Mouse (Mus musculus): ENCODE data around the gene Cfap57. TPM values are rescaled to one million over a fixed set of nuclear protein-coding genes. Genes with fewer than 3 reads are reported as not detected.

Cfap57 gene
- total RNA-seq, 2 experiments from 2014 or later: 0.72 to 0.82 TPM

DNA sequence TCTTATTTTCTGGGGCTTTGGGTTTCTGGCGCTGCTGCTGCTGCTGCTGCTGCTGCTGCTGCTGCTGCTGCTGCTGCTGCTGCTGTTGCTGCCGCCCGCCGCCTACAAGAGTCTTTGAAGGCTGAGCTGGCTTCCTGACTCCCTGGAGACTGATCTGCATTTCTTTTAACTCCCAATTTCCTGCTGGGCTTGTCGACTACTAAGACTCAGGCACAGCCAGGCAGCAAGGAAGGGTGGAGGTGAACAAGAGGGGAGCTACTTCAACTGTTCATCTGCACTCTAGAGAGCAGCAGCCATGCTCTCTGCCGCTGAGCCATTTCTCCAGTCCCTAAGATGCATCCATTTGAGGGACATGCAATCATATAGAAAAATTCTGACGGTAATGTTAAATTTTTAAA lies 30.8 kb downstream of the Cfap57 start:
- Histone ChIP-seq H3K4me3 (no peak overlapping the region), H3K27ac (no peak overlapping the region)
- DNase-seq (ENCODE audit: extremely low spot score in 1 of 2, low spot score in 2 of 2): no peak
- intact Hi-C loops (cut with DNase I): no loop called here
- no peak for TF ChIP-seq CTCF (IDR thresholded peaks at IDR 0.05)

DNA sequence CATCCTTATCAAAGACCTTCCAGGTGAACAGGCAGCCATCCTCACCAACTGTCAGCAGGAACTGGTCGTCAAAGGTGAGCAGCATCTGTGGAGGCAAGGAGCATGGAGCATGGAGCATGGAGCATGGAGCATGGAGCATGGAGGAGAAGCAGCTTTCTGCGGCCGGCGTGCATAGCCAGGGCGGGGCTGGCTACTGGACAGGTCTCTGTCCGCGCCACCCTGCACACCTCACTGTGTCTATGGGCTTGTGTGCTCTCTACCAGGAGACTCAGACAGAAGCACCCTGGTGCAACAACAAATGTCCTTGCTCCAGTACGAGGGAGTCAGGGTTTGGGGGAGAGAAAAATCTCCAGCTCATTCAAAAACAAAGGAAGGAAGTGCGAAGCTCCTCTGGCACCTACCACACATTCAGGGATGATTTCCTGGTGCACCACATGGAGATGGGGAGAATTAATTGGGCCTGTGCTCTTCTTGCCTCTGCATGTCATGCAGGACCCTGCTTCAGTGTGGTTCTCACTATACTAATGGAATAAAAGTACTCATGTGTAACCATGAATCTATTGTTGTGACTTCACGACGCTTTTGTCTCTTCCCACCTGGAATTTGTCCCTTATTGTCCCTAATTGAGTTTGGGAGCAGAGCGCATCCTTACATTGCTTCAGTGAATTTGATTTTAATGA lies 31.4 kb downstream of the Cfap57 start:
- DNase-seq (ENCODE audit: extremely low spot score in 1 of 2, low spot score in 2 of 2): no peak
- H3K27ac ChIP-seq: no peak overlapping the region

DNA sequence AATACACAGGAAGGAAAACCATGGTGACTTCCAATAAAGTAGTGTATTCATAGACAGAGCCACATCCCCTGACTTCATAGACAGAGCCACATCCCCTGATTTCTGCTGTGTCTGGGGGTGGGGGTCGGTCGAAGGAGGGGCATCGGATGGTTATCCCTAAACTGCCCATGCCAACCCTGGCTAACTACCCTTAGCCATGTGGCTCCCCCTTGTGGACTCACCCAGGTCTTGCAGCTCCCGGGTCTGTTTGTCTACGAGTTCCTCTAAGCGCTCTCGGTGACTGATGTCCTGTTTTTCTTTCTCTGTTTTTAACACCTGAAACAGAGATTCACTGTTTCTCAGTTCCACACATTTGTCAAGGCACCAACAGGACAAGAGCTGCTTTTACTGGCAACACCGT lies 37.9 kb downstream of the Cfap57 start:
- Histone ChIP-seq H3K4me3 (no peak overlapping the region), H3K27ac (no peak overlapping the region)
- TF ChIP-seq CTCF (IDR thresholded peaks at IDR 0.05): peak; percentile 13; the same call in 1 of the 2 replicates
- no peak for DNase-seq (ENCODE audit: extremely low spot score in 1 of 2, low spot score in 2 of 2)
- intact Hi-C loops (cut with DNase I): no loop called here

More for the DNA sequence above, 31.4 kb downstream of the Cfap57 start:
- no peak overlapping the region for H3K4me3 ChIP-seq
- TF ChIP-seq CTCF (IDR thresholded peaks at IDR 0.05): no peak
- intact Hi-C loops (cut with DNase I): no loop called here

DNA sequence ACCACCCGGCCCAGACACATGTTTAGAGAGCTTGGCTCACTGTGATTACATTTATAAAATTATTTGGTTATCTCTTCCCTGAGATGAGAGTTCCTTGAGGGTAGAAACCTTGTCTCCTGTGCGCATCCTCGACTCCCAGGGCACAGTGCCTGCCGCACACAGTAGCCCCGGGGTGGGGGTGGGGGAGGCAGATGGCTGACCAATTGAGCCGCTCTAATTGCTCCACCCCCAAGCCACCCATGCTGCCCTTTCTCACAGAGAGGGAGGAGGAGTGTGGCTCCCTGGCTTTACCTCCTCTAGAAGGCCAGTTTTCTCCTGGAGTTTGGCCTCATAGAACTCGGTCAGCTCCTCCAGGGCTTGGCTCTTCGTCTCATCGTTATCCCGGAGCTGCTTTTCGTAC lies 39.1 kb downstream of the Cfap57 start:
- H3K27ac ChIP-seq: no peak overlapping the region
- no peak for DNase-seq (ENCODE audit: extremely low spot score in 1 of 2, low spot score in 2 of 2)
- TF ChIP-seq CTCF (IDR thresholded peaks at IDR 0.05): no peak
- H3K4me3 ChIP-seq: no peak overlapping the region
- intact Hi-C loops (cut with DNase I): no loop called here

DNA sequence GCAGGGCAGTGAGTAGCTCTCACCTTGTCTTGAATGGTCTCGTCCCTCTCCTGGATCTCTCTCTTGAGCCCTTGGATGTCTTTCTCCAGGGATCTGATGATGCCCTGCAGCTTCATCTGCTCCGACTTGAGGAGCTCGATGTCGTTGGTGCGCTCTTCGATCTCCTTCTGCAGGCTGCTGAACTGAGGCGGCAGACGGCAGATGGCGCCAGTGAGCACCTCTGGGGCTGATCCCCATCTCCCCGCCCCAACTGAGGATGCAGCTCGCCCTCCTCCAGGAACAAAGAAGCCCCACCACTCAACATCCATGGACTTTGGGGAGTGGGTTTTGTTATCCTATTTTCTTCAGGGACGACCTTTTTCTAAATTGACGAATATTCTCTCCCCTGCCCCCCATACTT lies 41.3 kb downstream of the Cfap57 start:
- peak; percentile 72 for TF ChIP-seq CTCF (IDR thresholded peaks at IDR 0.05)
- H3K27ac ChIP-seq: no peak overlapping the region
- H3K4me3 ChIP-seq: no peak overlapping the region
- peak; percentile 31 to 57 for DNase-seq (ENCODE audit: extremely low spot score in 1 of 2, low spot score in 2 of 2)
- intact Hi-C loops (cut with DNase I): loop anchor here (1.0 to 10.0 kb wide), 3 partner anchors 132 to 495 kb away; no protein-coding TSS in a partner anchor

DNA sequence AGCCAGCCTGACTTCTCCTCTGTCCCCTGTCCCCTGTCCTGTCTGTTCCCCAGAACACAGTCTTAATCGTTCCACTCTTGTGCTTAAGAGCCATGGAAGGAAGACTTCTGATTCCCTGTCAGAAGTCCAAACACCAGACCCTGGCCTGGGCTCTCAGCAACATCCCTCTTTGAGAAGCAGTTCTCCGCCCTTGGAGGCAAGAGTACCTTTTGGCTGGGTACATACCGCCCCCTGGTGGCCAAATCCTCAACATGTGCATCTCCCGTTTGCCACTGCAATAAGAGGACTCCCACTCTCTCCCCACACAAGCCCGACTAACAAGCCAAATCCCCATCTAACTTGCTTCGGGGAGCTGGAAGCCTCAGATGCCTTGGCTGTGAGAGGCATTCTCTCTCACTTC lies 44.5 kb downstream of the Cfap57 start:
- peak; percentile 86 to 94 for DNase-seq (ENCODE audit: extremely low spot score in 1 of 2, low spot score in 2 of 2)
- Histone ChIP-seq H3K27ac (no peak overlapping the region), H3K4me3 (no peak overlapping the region)
- peak; percentile 87 for TF ChIP-seq CTCF (IDR thresholded peaks at IDR 0.05)
- intact Hi-C loops (cut with DNase I): loop anchor here (5.0 to 10.0 kb wide), 2 partner anchors 129 to 491 kb away; no protein-coding TSS in a partner anchor

DNA sequence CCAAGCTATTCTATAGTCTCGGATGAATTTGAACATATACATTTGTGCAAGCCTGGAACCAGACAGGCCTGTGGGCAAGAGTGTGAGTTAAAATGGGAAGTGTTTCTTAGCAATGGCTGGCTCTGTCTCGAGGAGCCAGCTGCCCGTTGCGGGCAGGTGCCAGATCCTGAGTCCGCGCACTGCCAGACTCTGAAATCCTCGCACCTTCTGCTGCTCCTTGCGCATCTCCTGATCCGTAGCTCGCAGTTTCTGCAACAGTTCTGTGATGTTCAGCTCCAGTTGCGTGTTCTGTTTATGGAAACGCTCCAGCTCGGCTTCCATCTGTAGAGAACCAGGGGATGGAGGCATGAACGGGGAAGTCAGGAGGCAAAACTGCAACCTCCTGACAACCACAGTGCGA lies 49.1 kb downstream of the Cfap57 start:
- no peak overlapping the region for H3K27ac ChIP-seq
- no peak overlapping the region for H3K4me3 ChIP-seq
- peak; percentile 33 to 63 for DNase-seq (ENCODE audit: extremely low spot score in 1 of 2, low spot score in 2 of 2)
- no peak for TF ChIP-seq CTCF (IDR thresholded peaks at IDR 0.05)
- intact Hi-C loops (cut with DNase I): loop anchor here (10.0 kb wide), 1 partner anchor 487 kb away; no protein-coding TSS in a partner anchor

DNA sequence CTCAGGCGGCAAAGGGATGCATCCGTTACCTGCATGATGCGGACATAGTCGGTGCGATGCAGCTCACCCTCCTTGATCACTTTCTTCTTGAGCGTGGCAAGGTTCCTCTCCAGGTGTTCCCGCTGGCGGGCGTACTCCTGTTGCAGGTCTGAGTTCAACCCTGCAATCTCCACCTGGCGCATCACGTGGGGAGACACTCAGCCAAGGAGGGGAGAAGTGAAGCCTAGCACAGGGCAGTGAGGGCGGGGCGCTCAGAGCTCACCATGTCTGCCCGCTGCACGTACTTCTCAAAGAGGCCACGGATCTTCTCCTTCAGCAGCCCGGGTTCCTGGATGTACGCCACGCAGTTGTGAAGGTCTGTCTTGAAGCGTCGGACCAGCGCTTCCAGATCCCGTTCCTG lies 51.3 kb downstream of the Cfap57 start:
- DNase-seq (ENCODE audit: extremely low spot score in 1 of 2, low spot score in 2 of 2): no peak
- no peak for TF ChIP-seq CTCF (IDR thresholded peaks at IDR 0.05)
- intact Hi-C loops (cut with DNase I): no loop called here
- H3K27ac ChIP-seq: no peak overlapping the region
- H3K4me3 ChIP-seq: no peak overlapping the region

DNA sequence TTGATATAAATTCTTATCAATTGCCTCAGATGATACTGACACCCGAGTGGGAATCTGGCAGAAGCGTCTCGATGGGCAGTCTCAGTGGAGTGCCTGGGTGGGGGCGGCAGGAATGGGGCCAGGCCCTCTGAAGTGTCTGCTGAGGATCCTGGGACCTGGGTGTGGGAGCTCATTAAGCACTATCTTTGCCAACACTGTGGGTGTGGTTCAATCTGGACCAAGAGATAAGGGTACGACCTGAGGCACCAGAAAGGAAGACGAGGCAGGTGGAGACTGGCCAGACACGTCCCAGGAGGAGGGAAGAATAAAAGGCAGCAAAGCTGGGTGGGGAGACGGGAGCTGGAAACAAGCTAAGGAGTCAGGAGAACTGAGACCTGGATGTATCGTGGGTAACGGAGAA lies 51.9 kb downstream of the Cfap57 start:
- no peak for DNase-seq (ENCODE audit: extremely low spot score in 1 of 2, low spot score in 2 of 2)
- no peak for TF ChIP-seq CTCF (IDR thresholded peaks at IDR 0.05)
- no peak overlapping the region for H3K4me3 ChIP-seq
- H3K27ac ChIP-seq: no peak overlapping the region
- intact Hi-C loops (cut with DNase I): no loop called here

DNA sequence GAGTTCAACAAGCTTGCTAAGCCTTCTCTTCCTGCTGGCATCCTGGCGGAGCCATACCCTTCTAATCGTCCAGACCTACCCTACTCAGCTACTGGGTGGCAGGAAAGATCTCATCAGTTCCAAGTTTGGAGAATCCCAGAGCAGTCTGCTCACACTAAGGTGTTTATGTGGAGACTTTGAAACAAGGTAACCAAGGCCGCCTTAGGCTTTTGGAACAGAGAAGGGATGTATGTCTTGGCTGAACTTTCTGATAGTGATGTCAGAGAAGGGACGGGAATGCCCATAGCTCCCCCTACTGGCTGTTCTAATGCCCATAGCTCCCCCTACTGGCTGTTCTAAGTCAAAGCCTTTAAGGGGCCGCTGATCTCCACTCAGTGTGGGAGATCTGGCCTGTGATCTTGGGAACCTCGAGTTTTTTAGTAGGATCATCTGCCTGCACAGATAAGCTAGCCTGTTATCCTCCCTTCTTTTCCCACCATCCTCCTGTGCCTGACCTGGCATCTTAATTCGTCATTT lies 54.4 kb downstream of the Cfap57 start:
- DNase-seq (ENCODE audit: extremely low spot score in 1 of 2, low spot score in 2 of 2): peak; percentile 53 to 54
- intact Hi-C loops (cut with DNase I): loop anchor here (1.0 kb wide), 1 partner anchor 157 kb away; the partner anchor contains the start of genes Med8 and Szt2
- Histone ChIP-seq H3K27ac (no peak overlapping the region), H3K4me3 (no peak overlapping the region)
- peak; percentile 99 for TF ChIP-seq CTCF (IDR thresholded peaks at IDR 0.05)

DNA sequence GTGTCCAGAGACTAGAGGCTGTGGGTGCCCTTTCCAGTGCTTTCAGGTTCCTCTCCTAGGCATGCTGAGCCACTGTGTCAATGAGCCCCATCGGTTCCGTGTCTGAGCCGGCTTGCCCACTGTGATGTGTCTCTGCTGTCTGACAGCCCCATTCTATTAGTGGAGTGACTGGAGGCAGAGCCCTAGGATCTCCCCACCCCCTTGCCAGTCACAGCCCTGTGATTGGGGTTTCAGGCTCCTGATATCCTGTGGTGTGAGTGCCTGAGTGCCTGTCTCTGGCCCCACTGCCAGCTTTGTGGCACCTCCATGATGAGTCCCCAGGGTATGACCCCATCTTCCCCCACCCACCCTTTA lies 55.7 kb downstream of the Cfap57 start:
- no peak overlapping the region for H3K27ac ChIP-seq
- intact Hi-C loops (cut with DNase I): loop anchor here (5.0 kb wide), 1 partner anchor 358 kb away; no protein-coding TSS in a partner anchor

DNA sequence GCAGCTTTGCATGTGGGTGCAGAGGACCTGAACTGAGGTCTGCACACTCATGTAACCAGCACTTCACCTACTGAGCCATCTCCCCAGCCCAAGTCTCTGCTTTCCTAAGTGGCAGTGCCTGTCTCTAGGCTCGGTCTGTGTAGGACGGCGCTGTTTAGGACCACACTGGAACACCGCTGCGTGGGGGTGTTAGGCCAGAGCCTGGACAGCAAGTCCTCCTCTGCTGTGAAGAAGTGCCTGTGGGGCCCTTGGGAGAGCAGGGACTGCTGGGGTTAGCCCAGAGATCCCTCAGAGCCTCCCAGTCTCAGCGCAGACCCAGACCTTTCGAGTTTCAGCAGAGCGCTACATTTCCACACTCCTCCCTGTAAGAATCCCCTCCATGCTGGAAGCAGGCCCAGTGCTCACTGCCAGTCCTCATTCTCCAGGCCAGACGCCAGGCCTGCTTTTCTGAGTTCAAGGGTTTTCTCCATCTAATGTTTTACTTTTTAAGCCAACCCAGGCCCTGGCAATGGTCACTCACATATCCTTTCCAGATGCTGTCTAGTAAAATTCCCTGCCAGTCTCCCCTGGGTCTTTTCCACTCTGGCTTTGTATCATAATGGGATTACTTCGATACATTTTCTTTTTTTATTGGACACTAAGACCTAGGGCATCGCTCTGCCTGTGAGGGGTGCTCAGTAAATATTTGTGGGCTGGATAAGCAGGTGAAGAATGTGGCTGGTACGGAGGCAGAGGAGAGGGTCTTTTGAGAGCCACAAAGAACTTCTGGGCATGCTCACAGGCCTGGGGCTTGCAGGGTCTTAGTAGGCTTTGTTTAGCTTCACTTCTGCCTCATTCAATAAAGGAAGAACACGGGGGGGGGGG lies 56.3 kb downstream of the Cfap57 start:
- intact Hi-C loops (cut with DNase I): loop anchor here (5.0 kb wide), 1 partner anchor 357 kb away; no protein-coding TSS in a partner anchor
- no peak for DNase-seq (ENCODE audit: extremely low spot score in 1 of 2, low spot score in 2 of 2)
- no peak for TF ChIP-seq CTCF (IDR thresholded peaks at IDR 0.05)
- Histone ChIP-seq H3K27ac (no peak overlapping the region), H3K4me3 (no peak overlapping the region)

More for the DNA sequence above, 55.7 kb downstream of the Cfap57 start:
- DNase-seq (ENCODE audit: extremely low spot score in 1 of 2, low spot score in 2 of 2): no peak
- no peak for TF ChIP-seq CTCF (IDR thresholded peaks at IDR 0.05)
- no peak overlapping the region for H3K4me3 ChIP-seq

Data from left cerebral cortex, adult 2 months (tissue).